Mouse (Mus musculus): Measurements from ENCODE around the gene Gsk3a. TPM values are rescaled to one million over a fixed set of nuclear protein-coding genes. Genes with fewer than 3 reads are reported as not detected.
A peak's percentile ranks its signal among the peaks of the same experiment; 100 is the strongest.

The Gsk3a gene
- polyA plus RNA-seq, 1 experiment from 2014 or later = 12.0 TPM

- Histone ChIP-seq H3K4me3 (peak overlapping the region; percentile 71), H3K9me3 (replicated peaks) (no peaks in the 10 kb centered on the region), H3K4me1 (peaks cover 48% of the 10 kb centered on the region), H3K36me3 (no peaks in the 10 kb centered on the region), H3K27me3 (ENCODE audit: low read depth, poor library complexity, severe bottlenecking) (peaks cover 100% of the 10 kb centered on the region), H3K27ac (no peak overlapping the region)
- DNase-seq (ENCODE audit: low spot score) = peak; percentile 38
- under 1% methylated on average over 17 of the region's 17 CpGs for WGBS
Measured at GRCm38 (mm10) chr7:25178317-25178716, 59.3 kb downstream of the Gsk3a start.

Small RNA genes within 50 kb of the gene (microRNA-seq; reads per million reads assigned to microRNA genes)
- gene Mir7048 = not detected

Other genes starting within 250 kb of the Gsk3a start
- gene Atp1a3, start 231.9 kb downstream of the Gsk3a start, polyA plus RNA-seq (2016; fragmentation: Nextera tagmentation; extraction: Ambion mirVana) = 0.05 and 0.15 TPM in 2 replicates
- 5.4 and 8.7 TPM in 2 replicates for gene Grik5, start 165.5 kb downstream of the Gsk3a start, polyA plus RNA-seq (2016; fragmentation: Nextera tagmentation; extraction: Ambion mirVana)
- gene Zfp574, start 165.3 kb downstream of the Gsk3a start, polyA plus RNA-seq (2016; fragmentation: Nextera tagmentation; extraction: Ambion mirVana) = 44.1 and 48.3 TPM in 2 replicates
- gene Pou2f2, start 58.1 kb downstream of the Gsk3a start, polyA plus RNA-seq (2016; fragmentation: Nextera tagmentation; extraction: Ambion mirVana) = 3.3 and 4.1 TPM in 2 replicates
- 10.5 and 11.5 TPM in 2 replicates for gene Dedd2, start 17.2 kb downstream of the Gsk3a start, polyA plus RNA-seq (2016; fragmentation: Nextera tagmentation; extraction: Ambion mirVana)
- gene Zfp526, start 16.4 kb downstream of the Gsk3a start, polyA plus RNA-seq (2016; fragmentation: Nextera tagmentation; extraction: Ambion mirVana) = 3.1 and 3.3 TPM in 2 replicates
- 14.2 and 16.6 TPM in 2 replicates for gene Erf, start 12.9 kb upstream of the Gsk3a start, polyA plus RNA-seq (2016; fragmentation: Nextera tagmentation; extraction: Ambion mirVana)
- gene Cic, start 29.9 kb upstream of the Gsk3a start, polyA plus RNA-seq (2016; fragmentation: Nextera tagmentation; extraction: Ambion mirVana) = 21.4 and 25.2 TPM in 2 replicates
- gene Pafah1b3, start 60.1 kb upstream of the Gsk3a start, polyA plus RNA-seq (2016; fragmentation: Nextera tagmentation; extraction: Ambion mirVana) = 224 and 248 TPM in 2 replicates
- 1.1 and 1.3 TPM in 2 replicates for gene Prr19, start 63.6 kb upstream of the Gsk3a start, polyA plus RNA-seq (2016; fragmentation: Nextera tagmentation; extraction: Ambion mirVana)
- gene Tmem145, start 68.3 kb upstream of the Gsk3a start, polyA plus RNA-seq (2016; fragmentation: Nextera tagmentation; extraction: Ambion mirVana) = 0.14 and 0.38 TPM in 2 replicates
- 17.6 and 22.2 TPM in 2 replicates for gene Megf8, start 79.3 kb upstream of the Gsk3a start, polyA plus RNA-seq (2016; fragmentation: Nextera tagmentation; extraction: Ambion mirVana)
- not detected in 2 replicates for gene Cnfn, start 131.9 kb upstream of the Gsk3a start, polyA plus RNA-seq (2016; fragmentation: Nextera tagmentation; extraction: Ambion mirVana)
- 8.4 and 8.9 TPM in 2 replicates for gene Lipe, start 160.9 kb upstream of the Gsk3a start, polyA plus RNA-seq (2016; fragmentation: Nextera tagmentation; extraction: Ambion mirVana)
- 0.54 and 0.91 TPM in 2 replicates for gene Cxcl17, start 175.0 kb upstream of the Gsk3a start, polyA plus RNA-seq (2016; fragmentation: Nextera tagmentation; extraction: Ambion mirVana)
- 1.5 and 1.7 TPM in 2 replicates for gene Ceacam1, start 239.8 kb upstream of the Gsk3a start, polyA plus RNA-seq (2016; fragmentation: Nextera tagmentation; extraction: Ambion mirVana)